Mouse (Mus musculus): ENCODE measurements around the gene Nxf1.

GRCm38 (mm10) chr19:8710057-8710456 lies 46.8 kb upstream of the Nxf1 start:
- TF ChIP-seq USF1 (IDR thresholded peaks at IDR 0.05; ENCODE audit: low read depth, low read length) (no peak), HCFC1 (IDR thresholded peaks at IDR 0.05; ENCODE audit: low read depth, low read length) (no peak), EP300 (IDR thresholded peaks at IDR 0.05; ENCODE audit: low read depth in 1 of 2, low read length in 2 of 2) (no peak), CHD1 (IDR thresholded peaks at IDR 0.05; ENCODE audit: low read depth, low read length) (no peak), E2F4 (IDR thresholded peaks at IDR 0.05; ENCODE audit: borderline replicate concordance, low read depth, low read length) (no peak), CHD2 (IDR thresholded peaks at IDR 0.05; ENCODE audit: low read length) (no peak), TAL1 (IDR thresholded peaks at IDR 0.05; ENCODE audit: low read length) (no peak), CTCF (IDR thresholded peaks at IDR 0.05 in 2 of 3, conservative IDR thresholded peaks at IDR 0.05 in 1 of 3; ENCODE audit: control insufficient read depth in 1 of 3, insufficient read depth in 1 of 3, low read depth in 2 of 3, low read length in 3 of 3, poor library complexity in 1 of 3, severe bottlenecking in 1 of 3) (no peak), POLR2A (IDR thresholded peaks at IDR 0.05; ENCODE audit: control insufficient read depth in 1 of 2, insufficient read depth in 1 of 2, low read depth in 1 of 2, low read length in 2 of 2, poor library complexity in 1 of 2) (no peak), MAX (IDR thresholded peaks at IDR 0.05; ENCODE audit: low read length) (no peak), SIN3A (IDR thresholded peaks at IDR 0.05; ENCODE audit: low read length) (no peak), UBTF (IDR thresholded peaks at IDR 0.05; ENCODE audit: borderline replicate concordance, insufficient read depth, low read depth, low read length) (no peak), ELF1 (IDR thresholded peaks at IDR 0.05; ENCODE audit: low read depth, low read length) (no peak), BHLHE40 (IDR thresholded peaks at IDR 0.05; ENCODE audit: borderline replicate concordance, low read depth, low read length) (no peak)

Measured in MEL (cell line).